In genomic region chr8:5285708-5286161, GRCm38 (mm10) we compare ENCODE assay signal across 9 mouse cellular contexts.
DNase-seq lines count a peak whose midpoint lies in the region; ATAC-seq and TF ChIP-seq lines count a peak whose summit lies in the region.
"Had no signal": no experiment of that assay in that cellular context is flagged by ENCODE, and none has a peak within 500 bp of the region (broad histone marks: within the 10 kb centered on the region; RNA-seq: fewer than 3 reads in every experiment).

No protein-coding gene starts in this region.

- no peak for TF ChIP-seq CTCF in brain, embryonic 14.5 days (IDR thresholded peaks at IDR 0.05; ENCODE audit: borderline replicate concordance, extremely low read depth, insufficient read depth, insufficient read length)
- TF ChIP-seq CTCF in cerebellum, adult 2 months (IDR thresholded peaks at IDR 0.05; ENCODE audit: borderline replicate concordance, insufficient read depth, low read depth, low read length) = no peak
- TF ChIP-seq CTCF in gastrocnemius, adult 2 months (IDR thresholded peaks at IDR 0.05) = no peak

- H3K4me2 ChIP-seq in embryonic facial prominence, embryonic 13.5 days = no peak overlapping the region

- no peak overlapping the region for H3K9ac ChIP-seq in embryonic facial prominence, embryonic 13.5 days

- H3K27ac ChIP-seq in cerebellum, adult 2 months (ENCODE audit: insufficient read depth, low read length) = no peak overlapping the region; the same call in 1 of the 2 replicates
- H3K27ac ChIP-seq in embryonic facial prominence, embryonic 13.5 days = 0 out of 2 replicates have a peak overlapping the region, but pooled peaks have one; percentile 44
- no peak overlapping the region for H3K27ac ChIP-seq in gastrocnemius, adult 2 months
- H3K27ac ChIP-seq: heart, adult 2 months had no signal

- H3K4me3 ChIP-seq in cerebellum, adult 2 months (replicated peaks; ENCODE audit: insufficient read depth, low read depth, low read length) = no peak overlapping the region
- H3K4me3 ChIP-seq in embryonic facial prominence, embryonic 13.5 days = no peak overlapping the region
- H3K4me3 ChIP-seq in gastrocnemius, adult 2 months = no peak overlapping the region
- H3K4me3 ChIP-seq: heart, adult 2 months had no signal

- peak; percentile 64 for DNase-seq in brain, embryonic 14.5 days (ENCODE audit: low read depth)
- DNase-seq in cerebellum, adult 2 months = peak; percentile 44 to 86
- DNase-seq in mesoderm, embryonic 11.5 days (ENCODE audit: low read depth, low spot score) = peak; percentile 70
- DNase-seq in gastrocnemius, adult 2 months = no peak
- DNase-seq in urinary bladder, postnatal 25 days (ENCODE audit: low spot score) = no peak
- DNase-seq in layer of hippocampus, postnatal 14 days (ENCODE audit: low spot score in 2 of 2) = no peak
- DNase-seq: heart, adult 2 months; thymus, postnatal 36 days had no signal

- peaks cover 15% of the 10 kb centered on the region; the same call in 1 of the 2 replicates for H3K4me1 ChIP-seq in cerebellum, adult 2 months (ENCODE audit: control insufficient read depth, insufficient read depth, low read length)
- peaks cover 8% of the 10 kb centered on the region for H3K4me1 ChIP-seq in embryonic facial prominence, embryonic 13.5 days

- 10% methylated on average over 5 of the region's 5 CpGs for WGBS in cerebellum, adult 2 months
- WGBS in embryonic facial prominence, embryonic 13.5 days = 18% methylated on average over 5 of the region's 5 CpGs

- intact Hi-C loops in gastrocnemius, adult 2 months (cut with DNase I) = no loop called here

- no peak for TF ChIP-seq POLR2A in brain, embryonic 14.5 days (IDR thresholded peaks at IDR 0.05; ENCODE audit: borderline replicate concordance, extremely low read depth, insufficient read depth, insufficient read length, poor library complexity, severe bottlenecking)
- no peak for TF ChIP-seq POLR2A in cerebellum, adult 2 months (IDR thresholded peaks at IDR 0.05; ENCODE audit: borderline replicate concordance, insufficient read depth, low read length)

- no peaks in the 10 kb centered on the region for H3K36me3 ChIP-seq in embryonic facial prominence, embryonic 13.5 days

- no peak for ATAC-seq in embryonic facial prominence, embryonic 13.5 days (ENCODE audit: insufficient number of reproducible peaks, insufficient read depth, low FRiP score, low TSS enrichment, low read depth)

- H3K9me3 ChIP-seq in embryonic facial prominence, embryonic 13.5 days = no peaks in the 10 kb centered on the region

- no peaks in the 10 kb centered on the region for H3K27me3 ChIP-seq in cerebellum, adult 2 months (ENCODE audit: control insufficient read depth, insufficient read depth, low read length)
- H3K27me3 ChIP-seq in embryonic facial prominence, embryonic 13.5 days = no peaks in the 10 kb centered on the region

Comparison
In these comparisons a context has a peak if more than half of its experiments do, and no peak if none do; other contexts are left out.
1. DNase-seq: peak in brain, embryonic 14.5 days (single experiment), cerebellum, adult 2 months (2 of 2) and mesoderm, embryonic 11.5 days (single experiment); none in gastrocnemius, adult 2 months (single experiment), urinary bladder, postnatal 25 days (single experiment) and layer of hippocampus, postnatal 14 days (0 of 2).